Mouse (Mus musculus) ES-E14 (cell line): ENCODE data around the gene Tmem176a. TPM values are rescaled to one million over a fixed set of nuclear protein-coding genes. Genes with fewer than 3 reads are reported as not detected.
"Not testable (repeated sequence)": the region's sequence is repeated elsewhere in the genome, so short reads cannot be mapped to it uniquely, and the experiment has no call there.

Source experiments
- DNase-seq: peaks from one replicate; pipeline ENCODE4 v3.0.0-alpha.2; 2013; ENCODE audit warnings: low read depth, low spot score
- H3K27ac ChIP-seq: 2 replicates; pipeline ENCODE4 v1.5.1; 2012; ENCODE audit warnings: low read depth, mild to moderate bottlenecking, low read length, moderate library complexity, mixed read lengths; ENCODE audit not compliant: poor library complexity, insufficient read depth, severe bottlenecking
- H3K36me3 ChIP-seq: 2 replicates; pipeline ENCODE4 v1.6.1; 2012; ENCODE audit warnings: mild to moderate bottlenecking, low read length, moderate library complexity, mixed read lengths; ENCODE audit not compliant: control insufficient read depth, poor library complexity, insufficient read depth, severe bottlenecking
- H3K4me1 ChIP-seq, 2 experiments: fragments of 150-350 bp in 1 of 2; sonication (generic) in 1 of 2; 2 replicates each; pipeline ENCODE4 v1.6.1; 2012; ENCODE audit warnings: low read length in 2 of 2, mild to moderate bottlenecking in 1 of 2, mixed read lengths in 1 of 2; ENCODE audit not compliant: control insufficient read depth in 2 of 2, insufficient read depth in 2 of 2, poor library complexity in 1 of 2
- H3K4me3 ChIP-seq, 2 experiments: fragments of 150-350 bp in 1 of 2; sonication (generic) in 1 of 2; 2 replicates each; pipeline ENCODE4 v1.5.1; 2012; ENCODE audit warnings: low read length in 2 of 2, low read depth in 1 of 2, mild to moderate bottlenecking in 1 of 2, mixed read lengths in 1 of 2; ENCODE audit not compliant: insufficient read depth in 1 of 2, poor library complexity in 1 of 2, severe bottlenecking in 1 of 2
- H3K9ac ChIP-seq: 2 replicates; pipeline ENCODE4 v1.6.1; 2012; ENCODE audit warnings: low read depth, mild to moderate bottlenecking, low read length, mixed read lengths; ENCODE audit not compliant: poor library complexity, insufficient read depth, severe bottlenecking
- H3K9me3 ChIP-seq: fragments of 150-350 bp; sonication (generic); 2 replicates; pipeline ENCODE4 v1.6.1; 2012; ENCODE audit warnings: low read depth, mild to moderate bottlenecking, low read length; ENCODE audit not compliant: control insufficient read depth, insufficient read depth
- CHD2 ChIP-seq: IDR thresholded peaks from 2 replicates; pipeline ENCODE4 v1.6.1; 2014; ENCODE audit warnings: mild to moderate bottlenecking, low read depth, low read length, inconsistent platforms
- HCFC1 ChIP-seq: IDR thresholded peaks from 2 replicates; pipeline ENCODE4 v1.6.1; 2012; ENCODE audit warnings: low read length, inconsistent platforms, borderline replicate concordance; ENCODE audit not compliant: insufficient read depth
- MAFK ChIP-seq: IDR thresholded peaks from 2 replicates; pipeline ENCODE4 v1.6.1; 2014; ENCODE audit warnings: mild to moderate bottlenecking, low read depth, low read length, inconsistent platforms; ENCODE audit not compliant: insufficient read depth
- ZC3H11A ChIP-seq: IDR thresholded peaks from 2 replicates; pipeline ENCODE4 v1.6.1; 2012; ENCODE audit warnings: low read depth, mild to moderate bottlenecking, inconsistent platforms, low read length, borderline replicate concordance
- ZNF384 ChIP-seq: IDR thresholded peaks from 2 replicates; pipeline ENCODE4 v1.6.1; 2012; ENCODE audit warnings: low read depth, low read length, inconsistent platforms
- in situ Hi-C, 2 experiments: fragments of 600-800 bp; cut with MboI; formaldehyde crosslinking; loops; one replicate each; pipeline ENCODE4 v1.15.1; 2025; ENCODE audit warnings: low sequenced_read_pairs in 2 of 2, inconsistent platforms in 1 of 2; ENCODE audit not compliant: unreplicated experiment in 2 of 2
- total RNA-seq: library from RNA; depleted of rRNA; stranded (reverse); fragments of 300-350 nt; gene quantifications from 2 replicates; pipeline ENCODE4 v1.2.3, GENCODE M21; 2012

Tmem176a gene
- total RNA-seq, 1 experiment = 7.8 TPM

DNA sequence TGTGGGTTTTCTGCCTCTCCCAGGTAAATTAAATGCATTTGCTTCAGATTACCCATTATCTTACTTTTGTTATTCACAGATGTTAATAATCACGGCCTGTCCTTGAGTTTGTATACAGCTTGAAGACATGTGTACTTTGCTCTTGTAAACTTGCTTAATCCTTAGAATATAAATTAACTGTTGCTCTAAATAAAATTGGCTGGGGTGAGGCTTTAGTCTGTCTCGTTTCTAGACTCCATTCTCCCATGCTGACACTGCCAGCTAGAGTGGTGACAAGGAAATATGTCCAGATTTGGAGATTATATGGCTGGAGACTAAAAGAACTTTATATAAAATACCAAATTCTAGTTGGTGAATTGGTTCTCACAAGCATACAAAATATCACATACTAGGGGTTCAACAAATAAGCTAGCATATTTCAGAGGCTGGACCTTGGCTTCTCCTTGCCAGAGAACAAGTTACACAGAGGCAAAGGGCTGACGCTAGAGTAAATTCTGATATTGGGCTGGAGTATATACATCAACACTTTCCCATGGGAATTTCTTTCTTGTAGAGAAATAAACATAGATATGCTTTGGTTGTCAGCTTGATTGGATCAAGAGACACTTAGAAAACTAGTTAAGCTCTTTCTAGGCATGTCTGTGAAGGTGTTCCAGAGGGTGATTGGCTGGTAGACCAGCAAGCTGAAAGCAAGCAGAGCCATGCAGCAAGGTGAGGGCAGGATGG, 31.1 kb upstream of the Tmem176a start:
- in situ Hi-C loops = no loop called here
- Histone ChIP-seq H3K9me3 (no peaks in the 10 kb centered on the region), H3K36me3 (no peaks in the 10 kb centered on the region), H3K27ac (no peak overlapping the region), H3K4me3 (no peak overlapping the region), H3K4me1 (no peaks in the 10 kb centered on the region), H3K9ac (no peak overlapping the region)
- DNase-seq = no peak
- TF ChIP-seq MAFK = no peak
- TF ChIP-seq ZNF384 = no peak
- no peak for TF ChIP-seq CHD2
- TF ChIP-seq ZC3H11A = no peak
- TF ChIP-seq HCFC1 = no peak

DNA sequence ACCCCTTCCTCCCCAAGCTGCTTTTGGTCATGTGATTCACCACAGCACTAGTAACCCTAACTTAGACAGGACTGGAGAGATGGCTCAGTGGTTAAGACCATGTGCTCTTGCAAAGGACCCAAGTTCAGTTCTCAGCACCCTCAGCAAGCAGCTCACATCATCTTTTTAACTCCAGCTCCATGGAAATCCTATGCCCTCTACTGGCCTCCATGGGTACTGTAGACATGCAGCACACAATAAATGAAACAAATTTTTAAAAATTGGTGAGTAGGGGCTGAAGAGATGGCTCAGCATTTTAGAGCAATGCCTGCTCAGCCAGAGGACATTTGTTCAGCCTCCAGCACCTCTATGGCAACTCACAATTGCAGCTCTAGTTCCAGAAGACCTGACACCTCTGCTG, 25.7 kb upstream of the Tmem176a start:
- no peak overlapping the region for H3K4me3 ChIP-seq
- no peaks in the 10 kb centered on the region for H3K36me3 ChIP-seq
- no peak overlapping the region for H3K9ac ChIP-seq
- H3K27ac ChIP-seq = no peak overlapping the region
- TF ChIP-seq MAFK (no peak), HCFC1 (no peak), ZC3H11A (no peak), CHD2 (no peak), ZNF384 (no peak)
- 0 out of 4 replicates have a peak, but pooled peaks cover 0 to 2% of the 10 kb centered on the region in 2 experiments for H3K4me1 ChIP-seq
- H3K9me3 ChIP-seq = no peaks in the 10 kb centered on the region
- in situ Hi-C loops = no loop called here
- DNase-seq = no peak

DNA sequence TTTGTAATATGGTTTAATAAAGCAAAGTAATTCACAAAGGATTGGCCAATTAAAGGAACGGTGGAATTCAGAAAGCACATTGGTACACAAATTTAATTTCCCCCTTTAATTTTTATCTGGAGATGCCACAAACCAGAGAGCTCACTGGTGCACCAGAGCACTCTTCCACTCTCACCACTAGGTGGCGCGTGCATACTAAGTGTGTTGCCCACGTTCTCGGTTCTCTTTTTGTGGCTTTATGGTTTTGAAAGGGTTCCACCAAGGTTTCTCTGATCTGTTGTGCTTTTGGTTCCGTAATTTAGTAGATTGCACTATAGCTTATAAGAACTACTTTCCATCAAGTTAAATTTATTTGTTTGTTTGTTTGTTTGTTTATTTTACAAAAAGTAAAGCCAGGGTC, 22.9 kb upstream of the Tmem176a start:
- no peak overlapping the region for H3K27ac ChIP-seq
- in situ Hi-C loops = no loop called here
- H3K9me3 ChIP-seq = no peaks in the 10 kb centered on the region
- H3K9ac ChIP-seq = no peak overlapping the region
- no peaks in the 10 kb centered on the region for H3K36me3 ChIP-seq
- no peak overlapping the region for H3K4me3 ChIP-seq
- H3K4me1 ChIP-seq = 0 out of 4 replicates have a peak, but pooled peaks cover 0 to 2% of the 10 kb centered on the region in 2 experiments
- TF ChIP-seq ZC3H11A (peak; percentile 55; the same call in 1 of the 2 replicates), HCFC1 (no peak)
- DNase-seq = peak; percentile 56

DNA sequence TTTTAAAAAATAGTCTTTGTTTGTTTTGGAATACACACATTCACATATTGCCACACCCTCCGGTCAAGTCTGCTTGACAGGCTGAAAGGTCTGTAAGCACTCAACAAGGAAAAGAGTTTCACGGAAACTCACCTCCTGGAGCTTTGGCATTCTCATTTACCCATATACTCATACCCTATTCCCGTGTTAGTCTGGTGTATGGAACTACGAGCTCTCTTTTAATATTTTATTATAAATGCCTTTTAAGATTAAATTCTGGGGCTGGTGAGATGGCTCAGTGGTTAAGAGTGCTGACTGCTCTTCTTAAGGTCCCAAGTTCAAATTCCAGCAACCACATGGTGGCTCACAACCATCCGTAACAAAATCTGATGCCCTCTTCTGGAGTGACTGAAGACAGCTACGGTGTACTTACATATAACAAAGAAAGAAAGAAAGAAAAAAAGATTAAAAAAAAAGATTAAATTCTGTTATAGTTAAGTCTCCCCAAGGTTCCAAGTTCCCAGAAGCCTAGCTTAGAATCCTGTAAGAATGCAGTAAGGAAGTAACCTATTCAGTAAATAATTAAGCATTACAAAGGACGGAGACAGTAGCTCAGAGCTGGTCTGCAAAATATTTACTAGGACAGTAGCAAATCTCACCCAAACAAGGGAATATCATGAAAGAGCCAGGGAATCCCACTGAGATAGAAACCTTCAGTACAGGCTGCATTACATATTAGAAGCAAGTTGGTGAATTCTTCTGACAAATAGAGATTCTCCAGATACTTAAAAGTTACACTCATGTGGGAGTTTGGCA, 18.5 kb upstream of the Tmem176a start:
- in situ Hi-C loops, DNase-seq, H3K4me3 ChIP-seq, H3K27ac ChIP-seq, H3K9me3 ChIP-seq, H3K4me1 ChIP-seq, H3K36me3 ChIP-seq, H3K9ac ChIP-seq: not testable (repeated sequence)
